Mouse (Mus musculus): ENCODE results near the gene Ankrd22.

Ankrd22 gene

DNA sequence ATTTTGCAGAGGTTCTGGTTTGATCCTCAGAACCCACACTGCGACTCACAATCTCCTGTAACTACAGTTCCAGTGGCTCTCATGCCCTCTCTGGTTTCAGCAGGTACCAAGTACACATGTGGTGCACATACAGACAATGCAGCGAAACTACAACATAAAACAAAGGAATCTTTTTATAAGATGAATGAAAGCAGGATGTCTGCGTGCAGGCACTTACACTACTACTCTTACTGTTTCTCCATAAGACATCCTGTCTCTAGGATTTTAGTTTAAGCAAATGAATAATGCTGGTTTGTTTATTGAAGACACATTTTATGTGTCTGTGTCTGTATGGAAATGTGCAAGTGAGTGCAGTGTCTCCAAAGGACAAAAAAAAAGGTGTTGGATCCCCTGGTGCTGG is 15.4 kb upstream of the Ankrd22 start:
- DNase-seq (ENCODE audit: low read depth, low spot score): no peak

DNA sequence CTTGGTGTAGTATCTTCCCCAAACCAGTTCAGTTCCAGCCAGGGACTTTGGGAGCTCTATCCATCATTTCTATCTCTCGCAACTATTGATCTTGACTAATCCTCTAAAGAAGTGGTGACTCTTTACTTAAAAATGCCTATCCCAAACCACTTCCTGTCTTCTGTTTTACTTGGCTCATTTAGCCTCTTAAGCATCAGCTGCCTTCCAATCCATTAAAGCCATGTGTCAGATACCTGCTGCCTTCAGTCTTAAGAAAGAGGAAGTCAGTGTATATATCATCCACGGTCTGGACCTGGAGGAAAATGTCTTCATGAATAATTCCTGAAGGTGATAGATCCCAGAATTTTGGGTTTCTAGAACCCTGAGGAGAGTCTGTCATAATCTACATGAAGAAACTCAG is 14.5 kb upstream of the Ankrd22 start:
- DNase-seq (ENCODE audit: low read depth, low spot score): no peak

DNA sequence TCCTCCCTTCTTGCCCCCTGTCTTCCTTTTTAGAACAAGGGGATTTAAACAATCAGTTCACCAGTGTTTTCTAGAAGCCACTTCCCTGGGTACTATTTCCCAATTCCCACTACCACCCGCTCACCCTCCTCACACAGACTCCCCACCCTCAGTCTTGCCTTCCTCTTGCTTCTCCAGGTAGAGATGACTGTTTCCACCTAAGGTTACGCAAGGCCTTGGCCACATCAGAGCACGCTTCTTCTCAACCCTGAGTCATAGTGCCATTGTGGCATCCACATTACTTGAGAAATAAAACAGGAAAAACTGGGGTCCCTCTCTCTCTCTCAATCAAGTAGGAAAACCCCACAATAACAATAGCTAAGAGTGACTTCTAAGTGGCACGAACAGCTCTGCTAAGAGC is 13.3 kb upstream of the Ankrd22 start:
- DNase-seq (ENCODE audit: low read depth, low spot score): no peak

DNA sequence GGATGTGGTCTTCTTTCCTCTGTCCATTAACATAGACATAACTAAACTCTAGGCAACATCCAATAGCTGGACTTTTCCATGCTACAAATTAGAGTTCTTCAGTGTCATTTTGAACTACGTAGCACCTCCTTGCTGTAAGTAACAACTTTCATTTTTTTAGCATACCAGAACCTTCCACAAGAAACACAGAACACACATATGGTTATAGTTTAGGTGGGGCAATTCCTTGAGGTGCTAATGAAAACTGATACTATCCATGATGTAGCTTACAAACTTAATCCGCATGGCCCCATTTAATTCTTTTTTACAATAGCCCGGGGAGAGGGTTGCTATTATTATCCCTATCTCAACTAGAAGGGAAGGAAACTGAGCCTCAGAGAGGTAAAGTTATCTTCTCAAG is 8.2 kb upstream of the Ankrd22 start:
- DNase-seq (ENCODE audit: low read depth, low spot score): no peak

DNA sequence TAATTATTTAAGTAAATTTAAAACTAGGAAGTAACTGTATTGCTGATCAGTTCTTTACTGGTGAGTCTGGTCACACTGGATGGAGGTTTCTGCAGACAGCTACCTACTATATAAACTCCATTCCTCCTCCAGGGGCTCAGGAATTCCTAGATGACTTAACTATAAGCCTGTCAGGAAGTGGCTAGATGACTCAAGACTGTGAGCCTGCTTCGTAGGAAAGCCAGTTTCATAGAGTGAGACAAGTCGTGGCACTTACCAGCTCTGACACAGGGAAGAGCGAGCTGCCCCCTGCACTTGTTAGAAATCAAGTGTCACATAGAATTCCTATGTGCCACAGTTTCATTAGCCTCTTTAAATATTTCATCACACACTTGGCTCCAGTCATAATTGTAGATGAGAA is 5.3 kb upstream of the Ankrd22 start:
- no peak for DNase-seq (ENCODE audit: low read depth, low spot score)

- no peak for DNase-seq (ENCODE audit: low read depth, low spot score)
These were observed 3.3 kb upstream of the Ankrd22 start for GRCm38 (mm10) chr19:34169121-34169520.

GRCm38 (mm10) chr19:34167896-34168661 is 2.2 kb upstream of the Ankrd22 start:
- no peak for DNase-seq (ENCODE audit: low read depth, low spot score)

- DNase-seq (ENCODE audit: low read depth, low spot score): no peak
These were observed 533 bp upstream of the Ankrd22 start for GRCm38 (mm10) chr19:34166386-34166785.

GRCm38 (mm10) chr19:34162693-34163092 is 3.2 kb downstream of the Ankrd22 start:
- DNase-seq (ENCODE audit: low read depth, low spot score): no peak

- no peak for DNase-seq (ENCODE audit: low read depth, low spot score)
These were observed 12.3 kb downstream of the Ankrd22 start for GRCm38 (mm10) chr19:34153263-34154144.

DNA sequence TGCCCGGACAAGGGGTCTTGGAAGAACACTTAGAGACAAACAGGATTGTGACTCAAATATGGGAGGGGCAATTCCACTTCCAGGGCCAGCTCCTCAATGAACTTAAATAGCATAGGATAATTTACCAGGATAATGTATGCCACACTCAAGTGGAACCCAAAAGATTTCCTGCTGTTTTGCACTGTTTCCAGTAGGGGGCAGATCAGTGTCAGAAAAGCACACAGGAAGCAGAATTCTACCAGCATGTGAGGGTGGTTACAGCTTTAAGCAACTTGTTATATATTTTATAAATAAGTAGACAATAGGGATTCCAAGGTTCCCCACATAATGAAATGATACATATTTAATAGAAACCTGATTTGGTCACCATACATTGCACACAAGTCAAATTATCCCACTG is 13.9 kb downstream of the Ankrd22 start:
- no peak for DNase-seq (ENCODE audit: low read depth, low spot score)

DNA sequence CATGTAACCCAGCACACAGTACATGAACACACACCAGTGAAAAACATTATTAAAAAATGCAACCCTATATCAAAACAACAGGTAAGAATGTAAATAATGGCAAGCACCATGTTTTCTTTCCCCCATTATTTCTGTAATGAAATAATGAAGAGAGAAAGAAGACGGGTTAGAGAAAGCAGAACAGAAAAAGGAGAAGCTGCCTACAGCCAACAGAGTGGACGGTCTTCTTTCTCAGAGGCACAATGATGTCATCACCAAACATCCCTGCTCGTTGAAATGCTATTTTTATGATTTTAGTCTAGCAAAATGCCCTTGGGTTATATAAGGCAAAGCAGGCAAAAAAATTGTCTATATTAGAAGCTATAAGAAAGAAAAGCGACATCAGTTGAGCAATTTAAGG is 17.4 kb downstream of the Ankrd22 start:
- DNase-seq (ENCODE audit: low read depth, low spot score): no peak

GRCm38 (mm10) chr19:34139431-34140046 is 26.3 kb downstream of the Ankrd22 start:
- DNase-seq (ENCODE audit: low read depth, low spot score): no peak

DNA sequence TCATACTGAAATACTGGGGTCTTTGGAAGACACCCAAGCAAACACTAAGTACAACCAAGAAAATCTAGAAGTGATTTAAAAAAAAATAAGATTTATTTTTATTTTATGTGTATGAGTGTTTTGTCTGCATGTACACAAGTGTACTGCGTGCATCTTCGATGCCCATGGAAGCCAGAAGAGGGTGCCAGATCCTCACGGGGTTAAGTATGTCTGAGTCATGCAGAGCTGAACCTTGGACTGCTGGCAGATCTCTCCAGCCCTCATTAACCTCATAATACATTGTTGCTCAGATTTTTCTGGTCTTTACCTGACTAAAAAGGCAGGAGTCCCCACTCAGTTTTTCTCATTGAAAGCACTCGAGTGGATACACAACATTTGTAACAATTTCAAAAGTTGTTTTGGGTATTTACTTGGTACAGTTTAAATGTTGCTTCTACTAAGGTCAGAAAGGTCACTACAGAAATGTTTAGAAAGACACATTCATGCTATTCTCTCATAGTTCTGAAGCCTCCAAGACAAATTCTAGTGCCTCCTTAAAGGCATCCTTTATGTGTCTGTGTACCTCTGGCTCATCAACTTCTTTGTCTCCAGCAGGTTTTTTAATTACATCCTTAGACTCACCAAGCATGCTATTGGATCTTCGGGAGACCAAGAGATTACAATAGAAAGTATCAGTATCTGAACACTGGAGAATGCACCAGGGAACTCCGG is 27.0 kb downstream of the Ankrd22 start:
- DNase-seq (ENCODE audit: low read depth, low spot score): no peak

- DNase-seq (ENCODE audit: low read depth, low spot score): no peak
These were observed 45.6 kb downstream of the Ankrd22 start for GRCm38 (mm10) chr19:34120107-34120731.

GRCm38 (mm10) chr19:34119653-34120052 is 46.2 kb downstream of the Ankrd22 start:
- DNase-seq (ENCODE audit: low read depth, low spot score): no peak

GRCm38 (mm10) chr19:34119102-34119501 is 46.8 kb downstream of the Ankrd22 start:
- DNase-seq (ENCODE audit: low read depth, low spot score): no peak

GRCm38 (mm10) chr19:34104841-34105240 is 61.0 kb downstream of the Ankrd22 start:
- DNase-seq (ENCODE audit: low read depth, low spot score): no peak

- DNase-seq (ENCODE audit: low read depth, low spot score): no peak
These were observed 64.0 kb downstream of the Ankrd22 start for GRCm38 (mm10) chr19:34101888-34102287.

DNA sequence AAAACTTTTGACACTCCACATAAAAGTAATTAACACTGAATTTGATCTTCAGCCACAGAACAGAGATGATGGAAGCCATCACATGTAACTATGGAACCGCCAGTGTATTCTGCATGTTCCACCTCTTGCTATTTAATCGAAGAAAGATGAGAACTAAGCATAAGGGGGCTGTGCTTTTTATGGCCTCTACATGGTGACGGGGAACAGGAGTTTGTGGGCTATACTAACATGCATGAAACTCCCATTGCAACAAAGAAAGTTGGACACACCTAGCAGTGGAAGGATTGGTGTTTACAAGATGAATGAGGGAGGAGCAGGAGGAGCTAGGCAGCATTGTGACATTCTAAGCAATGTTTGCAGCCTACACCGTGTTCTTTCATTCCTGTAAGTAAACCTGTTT is 65.2 kb downstream of the Ankrd22 start, which contains the start of gene Lipm:
Gene Lipm, plus strand, starts transcription at position 301 of the 400 bp plus-strand sequence.
- no peak for DNase-seq (ENCODE audit: low read depth, low spot score)

DNA sequence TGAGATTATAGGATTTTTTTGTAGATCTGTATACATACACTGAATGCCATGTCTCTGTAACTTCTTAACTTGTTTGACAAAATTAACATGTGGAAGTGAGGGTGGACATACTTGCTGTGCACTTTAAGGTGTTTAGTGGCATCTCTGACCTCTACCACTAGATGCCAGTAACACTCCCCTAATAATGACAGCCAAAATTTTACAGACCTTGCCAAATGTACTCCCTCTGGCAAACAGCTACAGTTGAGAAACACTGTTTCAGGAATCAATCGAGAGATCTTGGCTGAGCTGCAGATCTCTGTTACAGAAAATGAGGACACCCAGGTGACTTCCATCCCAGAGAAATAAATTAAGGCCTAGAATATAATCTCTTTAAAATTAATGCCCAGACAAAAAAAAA is 69.6 kb downstream of the Ankrd22 start:
- no peak for DNase-seq (ENCODE audit: low read depth, low spot score)
